Mouse (Mus musculus): Measurements from ENCODE around the gene Tcp10b. TPM values are rescaled to one million over a fixed set of nuclear protein-coding genes. Genes with fewer than 3 reads are reported as not detected.

Gene Tcp10b
- 0.19 and 0.33 TPM in 2 replicates for polyA plus RNA-seq (2012; rRNA removed)

GRCm38 (mm10) chr17:13060804-13061203 lies at the start of gene Tcp10b:
Gene Tcp10b, plus strand, starts transcription at chr17:13061104.

DNA sequence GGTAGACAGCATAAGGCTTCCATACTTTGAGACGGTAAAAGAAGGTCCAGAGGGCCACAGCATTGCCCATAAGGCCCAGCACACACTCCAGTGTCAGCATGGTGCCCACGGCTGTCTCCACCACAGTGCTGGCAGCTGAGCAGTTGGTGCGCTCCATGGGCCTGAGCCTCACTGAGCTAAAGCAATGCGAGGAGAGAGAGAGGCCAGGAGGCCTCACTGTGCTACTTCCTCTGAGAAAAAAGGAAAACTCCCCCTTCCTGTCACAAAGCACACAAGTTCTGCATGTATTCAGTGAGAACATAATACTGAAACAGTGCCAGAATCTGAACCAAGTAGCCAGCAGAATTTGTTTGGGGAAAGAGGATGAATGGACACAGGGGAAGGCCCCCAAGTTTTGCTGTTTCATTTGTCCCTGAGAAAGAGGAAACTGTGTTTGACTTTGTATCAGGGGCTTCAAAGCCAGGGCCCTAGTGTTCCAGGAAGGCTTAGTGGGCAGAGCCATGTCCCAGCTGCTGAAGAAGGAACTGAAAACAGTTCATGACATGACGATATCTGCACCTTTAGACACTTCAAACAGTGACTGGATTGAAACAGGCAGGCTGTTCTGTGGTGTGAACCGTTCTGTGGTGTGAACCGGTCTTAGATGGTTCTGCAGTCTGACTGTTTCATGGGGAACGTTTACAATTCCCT lies 8.6 kb upstream of the Tcp10b start, which contains the start of gene Gpr31b:
TSS of gene Gpr31b (minus strand) at position 173 of the 690 bp plus-strand sequence.

GRCm38 (mm10) chr17:13131710-13132109 lies 70.8 kb downstream of the Tcp10b start, which contains the start of gene Unc93a:
Gene Unc93a, minus strand, starts transcription at chr17:13131810.

Other genes with a start within 250 kb of the Tcp10b start
- gene Mas1, start 193.0 kb upstream of the Tcp10b start, polyA plus RNA-seq (2012; rRNA removed), result 0.20 and 0.55 TPM in 2 replicates
- gene Mrgprh, start 185.1 kb upstream of the Tcp10b start, polyA plus RNA-seq (2012; rRNA removed), result 0.04 and 0.09 TPM in 2 replicates
- gene Pnldc1, start 150.9 kb upstream of the Tcp10b start, polyA plus RNA-seq (2012; rRNA removed), result 5.7 and 6.9 TPM in 2 replicates
- 207 and 213 TPM in 2 replicates for gene Tcp1, start 145.4 kb upstream of the Tcp10b start, polyA plus RNA-seq (2012; rRNA removed)
- gene Mrpl18, start 144.8 kb upstream of the Tcp10b start, polyA plus RNA-seq (2012; rRNA removed), result 67.7 and 70.0 TPM in 2 replicates
- 0.61 TPM in 2 replicates for gene Acat3, start 120.5 kb upstream of the Tcp10b start, polyA plus RNA-seq (2012; rRNA removed)
- gene Acat2, start 100.4 kb upstream of the Tcp10b start, polyA plus RNA-seq (2012; rRNA removed), result 125 and 134 TPM in 2 replicates
- 84.6 and 97.5 TPM in 2 replicates for gene Wtap, start 66.9 kb upstream of the Tcp10b start, polyA plus RNA-seq (2012; rRNA removed)
- gene Sod2, start 54.3 kb upstream of the Tcp10b start, polyA plus RNA-seq (2012; rRNA removed), result 144 and 148 TPM in 2 replicates
- gene Gpr31b, start 8.8 kb upstream of the Tcp10b start, polyA plus RNA-seq (2012; rRNA removed), result 0.05 TPM in 1 of 2 replicates, not detected in the other
- gene Unc93a, start 70.7 kb downstream of the Tcp10b start, polyA plus RNA-seq (2012; rRNA removed), result 0.04 and 0.07 TPM in 2 replicates
- not detected in 2 replicates for gene Smok2a, start 160.1 kb downstream of the Tcp10b start, polyA plus RNA-seq (2012; rRNA removed)
- gene Smok2b, start 169.2 kb downstream of the Tcp10b start, polyA plus RNA-seq (2012; rRNA removed), result not detected in 2 replicates